Mouse (Mus musculus) myocyte (in vitro differentiated cells): ENCODE results near the gene Gtf3a.

Source experiments
- CEBPB ChIP-seq: IDR thresholded peaks from 2 replicates; pipeline ENCODE4 v1.6.1; 2011; ENCODE audit warnings: mild to moderate bottlenecking, moderate library complexity; ENCODE audit not compliant: poor library complexity, insufficient read depth, severe bottlenecking
- MAX ChIP-seq: IDR thresholded peaks from one replicate; pipeline ENCODE4 v1.6.1; 2011; ENCODE audit warnings: low read depth, mild to moderate bottlenecking, control low read depth
- MYOD1 ChIP-seq, 3 experiments: IDR thresholded peaks; one replicate each; pipeline ENCODE4 v1.6.1; 2011; ENCODE audit warnings: control low read depth in 2 of 3, low read depth in 2 of 3, mild to moderate bottlenecking in 2 of 3, moderate library complexity in 1 of 3; ENCODE audit not compliant: insufficient read length in 2 of 3, control insufficient read depth in 1 of 3
- POLR2A ChIP-seq: IDR thresholded peaks from one replicate; pipeline ENCODE4 v1.6.1; 2011; ENCODE audit warnings: low read depth, mild to moderate bottlenecking, control low read depth, moderate library complexity; ENCODE audit not compliant: insufficient read length
- POLR2AphosphoS2 ChIP-seq: IDR thresholded peaks from one replicate; pipeline ENCODE4 v1.6.1; 2011; ENCODE audit warnings: low read depth, control low read depth; ENCODE audit not compliant: insufficient read length
- SRF ChIP-seq: IDR thresholded peaks from one replicate; pipeline ENCODE4 v1.6.1; 2011; ENCODE audit warnings: low read depth; ENCODE audit not compliant: control insufficient read depth, insufficient read length
- TCF12 ChIP-seq: IDR thresholded peaks from one replicate; pipeline ENCODE4 v1.6.1; 2011; ENCODE audit warnings: mild to moderate bottlenecking, control low read depth; ENCODE audit not compliant: poor library complexity, insufficient read depth, severe bottlenecking
- TCF3 ChIP-seq: IDR thresholded peaks from one replicate; pipeline ENCODE4 v1.6.1; 2011; ENCODE audit warnings: low read depth, control low read depth; ENCODE audit not compliant: insufficient read length
- USF1 ChIP-seq: IDR thresholded peaks from one replicate; pipeline ENCODE4 v1.6.1; 2011; ENCODE audit warnings: low read depth, mild to moderate bottlenecking, control low read depth, moderate library complexity

DNA sequence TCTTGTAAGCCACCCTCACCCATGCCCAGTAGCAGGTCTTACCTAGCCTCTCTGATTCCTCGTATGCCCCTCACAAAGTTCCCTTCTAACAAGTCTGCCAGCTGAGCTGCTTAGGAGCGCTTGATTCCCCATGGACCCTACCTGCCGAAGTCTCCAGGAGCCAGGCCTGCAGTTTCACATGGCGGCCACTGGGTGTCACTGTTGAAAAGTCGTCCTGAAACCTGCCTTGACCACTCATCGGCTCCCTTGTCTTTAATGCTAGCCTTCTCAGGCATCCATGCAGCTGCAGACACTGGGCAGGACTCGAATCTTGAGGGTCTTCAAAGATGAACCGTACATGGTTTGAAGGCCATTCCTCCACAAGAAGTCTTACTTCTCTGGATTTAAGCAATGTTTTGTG, 34.8 kb downstream of the Gtf3a start:
- no peak for TF ChIP-seq USF1
- no peak for TF ChIP-seq TCF12
- TF ChIP-seq POLR2A = no peak
- no peak for TF ChIP-seq MYOD1 (IDR thresholded peaks at IDR 0.05; ENCODE audit: control insufficient read depth in 1 of 3, insufficient read length in 2 of 3, low read depth in 2 of 3)
- no peak for TF ChIP-seq SRF
- no peak for TF ChIP-seq MAX
- no peak for TF ChIP-seq POLR2AphosphoS2
- TF ChIP-seq CEBPB = no peak
- TF ChIP-seq TCF3 = no peak
